Mouse (Mus musculus) liver, embryonic 16.5 days (tissue): ENCODE results near the gene Gm13288. TPM values are rescaled to one million over a fixed set of nuclear protein-coding genes. Genes with fewer than 3 reads are reported as not detected.

ENCODE experiments used
- polyA plus RNA-seq: library from polyadenylated mRNA; unstranded; fragments of >200 nt; fragmentation: Nextera tagmentation; extraction: Ambion mirVana; gene quantifications from 2 replicates; pipeline ENCODE4 v1.2.1, GENCODE M21; 2015

Gene Gm13288
- polyA plus RNA-seq, 1 experiment from 2014 or later = not detected

Other genes with a start within 250 kb of the Gm13288 start
- not detected in 2 replicates for gene Ifna15, start 247.3 kb upstream of the Gm13288 start, polyA plus RNA-seq
- not detected in 2 replicates for gene Ifna14, start 233.7 kb upstream of the Gm13288 start, polyA plus RNA-seq
- gene Ifna9, start 213.1 kb upstream of the Gm13288 start, polyA plus RNA-seq = not detected in 2 replicates
- not detected in 2 replicates for gene Ifna12, start 202.2 kb upstream of the Gm13288 start, polyA plus RNA-seq
- gene C87499, start 171.1 kb upstream of the Gm13288 start, polyA plus RNA-seq = not detected in 2 replicates
- not detected in 2 replicates for gene Ifna13, start 161.1 kb upstream of the Gm13288 start, polyA plus RNA-seq
- not detected in 2 replicates for gene Ifna16, start 128.6 kb upstream of the Gm13288 start, polyA plus RNA-seq
- not detected in 2 replicates for gene Ifna2, start 121.6 kb upstream of the Gm13288 start, polyA plus RNA-seq
- not detected in 2 replicates for gene Ifnab, start 114.2 kb upstream of the Gm13288 start, polyA plus RNA-seq
- gene Gm26566, start 83.7 kb upstream of the Gm13288 start, polyA plus RNA-seq = 0.25 and 0.32 TPM in 2 replicates
- gene Klhl9, start 83.1 kb upstream of the Gm13288 start, polyA plus RNA-seq = 22.4 and 23.5 TPM in 2 replicates
- not detected in 2 replicates for gene Gm13271, start 50.7 kb upstream of the Gm13288 start, polyA plus RNA-seq
- 0.07 TPM in 1 of 2 replicates, not detected in the other for gene Gm13283, start 45.4 kb upstream of the Gm13288 start, polyA plus RNA-seq
- gene Gm13290, start 31.7 kb upstream of the Gm13288 start, polyA plus RNA-seq = 0.11 TPM in 1 of 2 replicates, not detected in the other
- gene Gm13289, start 28.6 kb upstream of the Gm13288 start, polyA plus RNA-seq = not detected in 2 replicates
- not detected in 2 replicates for gene Gm13272, start 25.7 kb upstream of the Gm13288 start, polyA plus RNA-seq
- not detected in 2 replicates for gene Ifnz, start 23.4 kb upstream of the Gm13288 start, polyA plus RNA-seq
- not detected in 2 replicates for gene Gm13276, start 19.8 kb upstream of the Gm13288 start, polyA plus RNA-seq
- not detected in 2 replicates for gene Gm13277, start 16.9 kb upstream of the Gm13288 start, polyA plus RNA-seq
- gene Gm13278, start 14.0 kb upstream of the Gm13288 start, polyA plus RNA-seq = not detected in 2 replicates
- gene Gm13275, start 11.0 kb upstream of the Gm13288 start, polyA plus RNA-seq = not detected in 2 replicates
- gene Gm13279, start 8.1 kb upstream of the Gm13288 start, polyA plus RNA-seq = not detected in 2 replicates
- gene Gm13285, start 5.9 kb upstream of the Gm13288 start, polyA plus RNA-seq = 0.15 and 0.23 TPM in 2 replicates
- gene Gm13287, start 2.3 kb upstream of the Gm13288 start, polyA plus RNA-seq = not detected in 2 replicates
- not detected in 2 replicates for gene Ifna7, start 10.7 kb downstream of the Gm13288 start, polyA plus RNA-seq
- not detected in 2 replicates for gene Ifna11, start 14.4 kb downstream of the Gm13288 start, polyA plus RNA-seq
- not detected in 2 replicates for gene Ifna6, start 21.9 kb downstream of the Gm13288 start, polyA plus RNA-seq
- gene Ifna5, start 30.0 kb downstream of the Gm13288 start, polyA plus RNA-seq = not detected in 2 replicates
- not detected in 2 replicates for gene Ifna4, start 36.3 kb downstream of the Gm13288 start, polyA plus RNA-seq
- gene Ifna1, start 44.6 kb downstream of the Gm13288 start, polyA plus RNA-seq = not detected in 2 replicates
- not detected in 2 replicates for gene Ifne, start 74.7 kb downstream of the Gm13288 start, polyA plus RNA-seq